Mouse (Mus musculus): ENCODE results near the gene Mrps18b. TPM values are rescaled to one million over a fixed set of nuclear protein-coding genes. Genes with fewer than 3 reads are reported as not detected.

Mrps18b gene
- polyA plus RNA-seq, 1 experiment from 2014 or later: 128 TPM

DNA sequence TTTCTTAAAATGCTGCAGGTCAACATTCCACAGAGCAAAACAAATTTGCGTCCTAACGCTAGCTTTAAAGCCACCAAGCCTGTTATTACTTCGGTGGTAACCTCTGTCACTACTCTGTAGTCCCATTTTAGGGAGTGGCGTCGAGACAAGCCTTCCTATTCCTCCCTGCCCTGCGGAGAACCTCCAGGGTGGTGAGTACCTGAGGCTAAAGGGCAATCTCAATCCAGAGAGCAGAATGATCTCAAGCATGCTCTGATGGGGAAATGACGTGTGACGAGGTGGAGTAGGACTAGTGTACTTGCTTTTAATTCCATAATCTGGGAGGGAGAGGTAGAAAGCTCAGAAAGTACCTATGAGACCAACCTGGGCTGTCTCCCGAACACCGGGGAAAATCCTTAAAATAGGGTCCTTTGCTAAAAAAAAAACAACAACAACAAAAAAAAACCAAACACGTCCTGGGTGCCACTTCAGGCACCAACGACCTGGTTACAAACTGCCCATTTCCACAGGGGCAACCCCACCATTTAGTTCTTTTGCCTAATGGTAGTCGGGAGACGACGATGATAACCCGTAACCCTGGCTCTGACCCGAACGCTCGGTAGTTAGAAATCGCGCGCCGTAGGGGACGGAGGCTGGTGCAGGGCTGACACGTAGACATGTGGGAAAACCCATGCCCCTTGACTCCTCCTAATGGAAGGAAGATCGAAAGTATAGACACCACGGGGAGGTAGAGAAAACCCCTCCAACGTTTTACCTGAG lies 472 bp downstream of the Mrps18b start:
- ATAC-seq (replicated peaks; ENCODE audit: low FRiP score, low TSS enrichment, low read depth) (no peak), DNase-seq (ENCODE audit: low spot score) (peak; percentile 59)
- H3K27me3 ChIP-seq (replicated peaks; ENCODE audit: control insufficient read depth, insufficient read depth, low read length): no peaks in the 10 kb centered on the region
- H3K9me3 ChIP-seq (ENCODE audit: control insufficient read depth, low read length): no peaks in the 10 kb centered on the region
- WGBS: 2% methylated on average over 28 of the region's 28 CpGs
- H3K36me3 ChIP-seq (ENCODE audit: control insufficient read depth, insufficient read depth, low read length): peaks cover 44% of the 10 kb centered on the region
- H3K9ac ChIP-seq (ENCODE audit: low read length): peak overlapping the region; percentile 100
- peak overlapping the region; percentile 60 for H3K4me3 ChIP-seq (ENCODE audit: low read depth, low read length)
- peak overlapping the region; percentile 99 for H3K27ac ChIP-seq (ENCODE audit: low read depth)
- peaks cover 22% of the 10 kb centered on the region for H3K4me1 ChIP-seq (replicated peaks; ENCODE audit: control insufficient read depth, insufficient read depth, low read length)
- H3K4me2 ChIP-seq (ENCODE audit: low read length): peak overlapping the region; percentile 72

DNA sequence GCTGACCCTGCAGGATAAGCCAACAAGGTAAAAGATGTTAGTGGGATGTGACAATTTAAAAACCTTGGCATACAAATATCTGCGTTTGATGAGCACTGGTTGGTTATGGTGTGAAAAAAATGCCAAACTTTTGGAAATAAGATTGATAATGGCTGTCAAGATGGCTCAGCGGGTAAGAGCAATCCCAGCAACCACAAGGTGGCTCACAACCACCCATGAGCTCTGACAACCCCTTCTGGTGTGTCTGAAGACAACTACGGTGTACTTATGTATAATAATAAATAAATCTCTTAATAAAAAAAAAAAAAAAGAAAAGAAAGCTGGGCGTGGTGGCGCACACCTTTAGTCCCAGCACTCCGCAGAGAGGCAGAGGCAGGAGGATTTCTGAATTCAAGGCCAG lies 1.2 kb downstream of the Mrps18b start:
- peaks cover 44% of the 10 kb centered on the region for H3K36me3 ChIP-seq (ENCODE audit: control insufficient read depth, insufficient read depth, low read length)
- H3K27ac ChIP-seq (ENCODE audit: low read depth): no peak overlapping the region
- no peaks in the 10 kb centered on the region for H3K9me3 ChIP-seq (ENCODE audit: control insufficient read depth, low read length)
- H3K4me2 ChIP-seq (ENCODE audit: low read length): peak overlapping the region; percentile 72
- peak overlapping the region; percentile 60; the same call in 1 of the 2 replicates for H3K4me3 ChIP-seq (ENCODE audit: low read depth, low read length)
- no peak for ATAC-seq (replicated peaks; ENCODE audit: low FRiP score, low TSS enrichment, low read depth)
- no peak for DNase-seq (ENCODE audit: low spot score)
- H3K4me1 ChIP-seq (replicated peaks; ENCODE audit: control insufficient read depth, insufficient read depth, low read length): peaks cover 14% of the 10 kb centered on the region
- 80% methylated on average over 6 of the region's 6 CpGs for WGBS
- H3K27me3 ChIP-seq (replicated peaks; ENCODE audit: control insufficient read depth, insufficient read depth, low read length): no peaks in the 10 kb centered on the region
- H3K9ac ChIP-seq (ENCODE audit: low read length): no peak overlapping the region; the same call in 1 of the 2 replicates

DNA sequence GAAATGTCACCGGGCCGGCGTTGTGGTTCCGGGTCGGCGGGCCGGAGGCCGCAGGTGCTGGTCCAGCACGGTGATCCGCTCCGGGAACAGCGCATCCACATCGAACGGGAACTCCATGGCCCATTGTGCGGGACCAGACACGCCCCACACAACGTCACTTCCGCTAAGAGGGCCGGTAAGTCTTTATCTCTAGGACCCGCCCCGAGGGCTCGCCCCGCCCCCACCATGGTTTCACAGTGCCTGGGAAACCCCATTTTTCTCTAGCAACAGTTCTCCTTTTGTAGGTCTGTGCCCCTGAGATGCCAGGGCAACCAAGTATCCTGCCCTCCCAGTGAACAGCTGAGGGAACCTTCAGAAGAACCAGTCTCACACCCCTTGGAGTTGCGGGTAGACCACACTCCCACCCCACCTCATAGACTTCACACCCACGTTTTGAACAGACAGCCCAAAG lies 6.2 kb downstream of the Mrps18b start, which contains the start of gene Atat1:
Gene Atat1, minus strand, starts transcription at position 157 of the 451 bp plus-strand sequence.
- ATAC-seq (replicated peaks; ENCODE audit: low FRiP score, low TSS enrichment, low read depth) (peak; percentile 88), DNase-seq (ENCODE audit: low spot score) (peak; percentile 98)
- WGBS: 4% methylated on average over 25 of the region's 25 CpGs
- Histone ChIP-seq H3K36me3 (ENCODE audit: control insufficient read depth, insufficient read depth, low read length) (peaks cover 70% of the 10 kb centered on the region), H3K4me3 (ENCODE audit: low read depth, low read length) (peak within 1 kb of the TSS; percentile 53), H3K4me2 (ENCODE audit: low read length) (peak within 1 kb of the TSS; percentile 97), H3K4me1 (replicated peaks; ENCODE audit: control insufficient read depth, insufficient read depth, low read length) (peaks cover 10% of the 10 kb centered on the region), H3K27ac (ENCODE audit: low read depth) (peak within 1 kb of the TSS; percentile 73), H3K27me3 (replicated peaks; ENCODE audit: control insufficient read depth, insufficient read depth, low read length) (no peaks in the 10 kb centered on the region), H3K9ac (ENCODE audit: low read length) (peak within 1 kb of the TSS; percentile 59), H3K9me3 (ENCODE audit: control insufficient read depth, low read length) (no peaks in the 10 kb centered on the region)

DNA sequence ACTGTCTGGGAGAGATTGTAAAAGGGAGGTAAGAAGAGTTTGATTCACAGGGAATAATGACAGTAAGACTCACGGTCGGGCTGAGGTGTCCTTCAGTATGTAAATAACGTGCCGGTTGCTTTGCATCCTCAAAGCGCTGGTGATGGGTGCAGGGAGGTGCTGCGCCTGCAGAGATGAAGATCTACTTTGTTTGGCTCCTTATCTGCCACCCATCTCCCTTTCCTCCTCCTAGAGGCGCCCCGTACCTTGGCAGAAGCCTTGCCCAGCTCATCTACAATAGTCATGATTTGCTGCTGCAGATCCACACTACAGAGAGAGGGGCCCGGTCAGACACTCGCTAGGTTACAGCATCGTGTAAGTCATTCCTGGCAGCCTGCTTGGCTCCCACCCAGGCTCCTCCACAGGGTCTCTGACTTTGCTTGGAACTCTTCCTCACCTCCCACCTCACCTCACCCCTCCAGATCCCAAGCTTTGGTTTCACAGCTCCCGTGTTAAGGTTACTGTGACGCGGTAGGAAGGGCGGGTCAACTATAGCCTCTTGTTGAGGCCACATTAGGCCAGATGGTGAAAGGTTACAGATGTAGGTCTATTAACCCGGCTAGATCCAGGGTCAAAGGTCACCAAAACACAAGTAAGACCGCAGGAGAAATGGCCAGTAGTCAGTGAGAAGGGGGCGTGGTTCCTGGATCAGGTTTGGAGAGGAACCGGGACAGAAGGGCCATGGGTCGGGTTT lies 6.8 kb downstream of the Mrps18b start:
- no peak for DNase-seq (ENCODE audit: low spot score)

DNA sequence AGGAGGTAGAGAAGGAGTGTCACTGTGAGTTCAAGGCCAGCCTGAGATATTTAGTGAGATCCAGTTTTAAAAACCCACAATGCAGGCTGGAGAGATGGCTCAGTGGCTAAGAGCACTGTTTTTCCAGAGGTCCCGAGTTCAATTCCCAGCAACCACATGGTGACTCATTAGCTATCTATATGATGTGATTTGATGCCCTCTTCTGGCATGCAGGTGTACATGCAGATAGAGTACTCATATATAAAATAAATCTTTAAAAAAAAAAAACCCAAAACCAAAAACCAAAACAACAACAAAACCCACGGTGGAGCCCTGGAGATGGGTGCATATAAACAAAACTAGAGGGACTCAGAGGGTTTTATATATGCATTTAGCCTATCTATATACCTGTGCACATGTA lies 8.6 kb downstream of the Mrps18b start:
- H3K4me3 ChIP-seq (ENCODE audit: low read depth, low read length): no peak overlapping the region
- H3K9me3 ChIP-seq (ENCODE audit: control insufficient read depth, low read length): no peaks in the 10 kb centered on the region
- H3K4me2 ChIP-seq (ENCODE audit: low read length): no peak overlapping the region
- DNase-seq (ENCODE audit: low spot score): no peak
- H3K27me3 ChIP-seq (replicated peaks; ENCODE audit: control insufficient read depth, insufficient read depth, low read length): no peaks in the 10 kb centered on the region
- no peak overlapping the region for H3K27ac ChIP-seq (ENCODE audit: low read depth)
- peaks cover 74% of the 10 kb centered on the region for H3K36me3 ChIP-seq (ENCODE audit: control insufficient read depth, insufficient read depth, low read length)
- H3K9ac ChIP-seq (ENCODE audit: low read length): no peak overlapping the region
- WGBS: 78% methylated on average over 2 of the region's 2 CpGs
- H3K4me1 ChIP-seq (replicated peaks; ENCODE audit: control insufficient read depth, insufficient read depth, low read length): peaks cover 10% of the 10 kb centered on the region
- ATAC-seq (replicated peaks; ENCODE audit: low FRiP score, low TSS enrichment, low read depth): no peak

More for the DNA sequence above, 6.8 kb downstream of the Mrps18b start:
- H3K27ac ChIP-seq (ENCODE audit: low read depth): peak overlapping the region; percentile 73; the same call in 1 of the 2 replicates
- peak overlapping the region; percentile 53 for H3K4me3 ChIP-seq (ENCODE audit: low read depth, low read length)
- H3K9me3 ChIP-seq (ENCODE audit: control insufficient read depth, low read length): no peaks in the 10 kb centered on the region
- H3K36me3 ChIP-seq (ENCODE audit: control insufficient read depth, insufficient read depth, low read length): peaks cover 74% of the 10 kb centered on the region
- WGBS: 13% methylated on average over 20 of the region's 20 CpGs
- peaks cover 10% of the 10 kb centered on the region for H3K4me1 ChIP-seq (replicated peaks; ENCODE audit: control insufficient read depth, insufficient read depth, low read length)
- peak; percentile 33 for ATAC-seq (replicated peaks; ENCODE audit: low FRiP score, low TSS enrichment, low read depth)
- no peaks in the 10 kb centered on the region for H3K27me3 ChIP-seq (replicated peaks; ENCODE audit: control insufficient read depth, insufficient read depth, low read length)
- H3K9ac ChIP-seq (ENCODE audit: low read length): peak overlapping the region; percentile 59
- peak overlapping the region; percentile 97 for H3K4me2 ChIP-seq (ENCODE audit: low read length)

DNA sequence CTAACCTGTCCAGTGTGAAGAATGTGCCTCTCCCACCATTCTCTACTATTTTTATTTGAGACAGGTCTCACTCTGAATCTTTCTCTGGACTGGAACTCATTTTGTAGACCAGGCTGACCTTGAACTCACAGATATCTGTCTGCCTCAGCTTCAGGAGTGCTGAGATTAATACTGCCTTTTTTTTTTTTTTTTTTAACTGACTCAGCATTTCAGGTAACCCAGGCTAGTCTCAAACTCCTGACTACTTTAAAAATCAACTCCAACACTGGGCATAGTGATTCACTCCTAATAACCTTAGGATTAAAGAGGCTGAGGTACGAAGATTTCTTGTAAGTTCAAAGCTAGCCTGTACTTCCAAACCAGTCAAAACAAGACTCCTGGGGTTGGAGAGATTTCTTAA lies 10.6 kb downstream of the Mrps18b start:
- 91% methylated on average over 1 of the region's 1 CpGs for WGBS
- no peak overlapping the region for H3K4me2 ChIP-seq (ENCODE audit: low read length)
- no peaks in the 10 kb centered on the region for H3K27me3 ChIP-seq (replicated peaks; ENCODE audit: control insufficient read depth, insufficient read depth, low read length)
- no peaks in the 10 kb centered on the region for H3K9me3 ChIP-seq (ENCODE audit: control insufficient read depth, low read length)
- DNase-seq (ENCODE audit: low spot score) (no peak), ATAC-seq (replicated peaks; ENCODE audit: low FRiP score, low TSS enrichment, low read depth) (no peak)
- peaks cover 10% of the 10 kb centered on the region for H3K4me1 ChIP-seq (replicated peaks; ENCODE audit: control insufficient read depth, insufficient read depth, low read length)
- H3K36me3 ChIP-seq (ENCODE audit: control insufficient read depth, insufficient read depth, low read length): peaks cover 66% of the 10 kb centered on the region
- no peak overlapping the region for H3K27ac ChIP-seq (ENCODE audit: low read depth)
- no peak overlapping the region for H3K4me3 ChIP-seq (ENCODE audit: low read depth, low read length)
- no peak overlapping the region for H3K9ac ChIP-seq (ENCODE audit: low read length)

DNA sequence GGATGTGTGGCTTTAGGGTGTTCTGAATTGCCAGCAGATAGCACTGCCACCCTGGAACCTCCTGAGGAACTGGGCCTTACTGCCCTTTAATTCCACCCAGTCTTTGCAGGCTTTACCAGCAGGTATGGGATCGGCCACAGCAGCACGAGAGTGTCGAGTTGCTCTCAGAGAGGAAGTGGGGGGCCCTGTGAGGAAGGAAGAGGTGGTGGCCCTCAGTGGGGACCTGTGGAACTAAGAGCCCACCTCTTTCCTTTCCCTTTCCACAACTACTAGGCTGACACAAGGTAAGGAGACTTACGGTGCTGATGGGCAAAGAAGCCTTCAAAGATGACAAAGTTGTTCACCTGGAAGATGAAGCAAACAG lies 12.2 kb downstream of the Mrps18b start:
- Histone ChIP-seq H3K9me3 (ENCODE audit: control insufficient read depth, low read length) (no peaks in the 10 kb centered on the region), H3K9ac (ENCODE audit: low read length) (no peak overlapping the region), H3K27ac (ENCODE audit: low read depth) (no peak overlapping the region), H3K4me2 (ENCODE audit: low read length) (no peak overlapping the region), H3K4me1 (replicated peaks; ENCODE audit: control insufficient read depth, insufficient read depth, low read length) (peaks cover 6% of the 10 kb centered on the region), H3K36me3 (ENCODE audit: control insufficient read depth, insufficient read depth, low read length) (peaks cover 81% of the 10 kb centered on the region), H3K27me3 (replicated peaks; ENCODE audit: control insufficient read depth, insufficient read depth, low read length) (no peaks in the 10 kb centered on the region), H3K4me3 (ENCODE audit: low read depth, low read length) (no peak overlapping the region)
- no peak for DNase-seq (ENCODE audit: low spot score)
- ATAC-seq (replicated peaks; ENCODE audit: low FRiP score, low TSS enrichment, low read depth): no peak
- 81% methylated on average over 4 of the region's 4 CpGs for WGBS

DNA sequence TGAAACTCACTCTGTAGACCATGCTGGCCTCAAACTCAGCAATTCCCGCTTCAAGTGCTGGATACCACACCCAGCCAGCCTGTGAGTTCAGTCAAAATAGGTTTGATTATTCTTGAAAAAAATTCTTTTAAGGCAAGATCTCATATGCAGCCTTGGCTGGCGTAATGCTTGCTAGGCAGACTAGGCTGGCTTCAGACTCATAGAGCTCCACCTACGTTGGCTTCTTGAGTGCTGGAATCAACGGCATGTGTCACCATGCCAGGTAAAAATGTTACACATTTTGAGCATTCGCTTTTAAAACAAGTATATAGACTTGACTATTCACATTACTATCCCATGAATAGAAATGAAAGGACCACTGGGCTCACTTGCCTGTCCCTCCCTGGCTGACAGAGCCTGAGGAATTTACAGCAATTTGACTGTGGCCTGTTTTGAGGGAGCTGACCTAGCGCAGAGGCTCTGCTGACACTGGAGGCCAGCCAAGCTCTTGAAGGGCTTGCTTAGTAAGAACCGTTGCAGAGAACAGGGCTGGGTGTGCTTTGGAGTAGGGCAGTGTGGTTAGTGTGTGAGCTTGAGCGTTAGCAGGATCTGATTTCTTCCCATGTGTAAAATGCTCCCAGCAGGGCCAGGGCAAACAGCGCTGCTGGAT lies 12.7 kb downstream of the Mrps18b start:
- Histone ChIP-seq H3K4me2 (ENCODE audit: low read length) (no peak overlapping the region), H3K4me1 (replicated peaks; ENCODE audit: control insufficient read depth, insufficient read depth, low read length) (peaks cover under 1% of the 10 kb centered on the region; the same call in 1 of the 2 replicates), H3K4me3 (ENCODE audit: low read depth, low read length) (no peak overlapping the region), H3K27ac (ENCODE audit: low read depth) (no peak overlapping the region), H3K9ac (ENCODE audit: low read length) (no peak overlapping the region), H3K36me3 (ENCODE audit: control insufficient read depth, insufficient read depth, low read length) (peaks cover 84% of the 10 kb centered on the region), H3K9me3 (ENCODE audit: control insufficient read depth, low read length) (no peaks in the 10 kb centered on the region), H3K27me3 (replicated peaks; ENCODE audit: control insufficient read depth, insufficient read depth, low read length) (no peaks in the 10 kb centered on the region)
- DNase-seq (ENCODE audit: low spot score): no peak
- WGBS: 93% methylated on average over 9 of the region's 9 CpGs
- no peak for ATAC-seq (replicated peaks; ENCODE audit: low FRiP score, low TSS enrichment, low read depth)

Measured in intestine, embryonic 14.5 days (tissue).